Mouse (Mus musculus) erythroblast, embryonic 14.5 days (primary cell): ENCODE measurements at regions not wholly inside any gene's neighbourhood (a gene's known extent, or its start where the extent isn't known, plus 50 kb on each side); places are given as distances from the start of the nearest gene placed in this dataset.

ENCODE experiments used
- H3K27me3 ChIP-seq: 2 replicates; pipeline ENCODE4 v1.6.1; 2012; ENCODE audit warnings: inconsistent platforms; ENCODE audit not compliant: control insufficient read depth
- H3K36me3 ChIP-seq: 2 replicates; pipeline ENCODE4 v1.6.1; 2012; ENCODE audit warnings: mild to moderate bottlenecking, inconsistent platforms; ENCODE audit not compliant: control insufficient read depth
- H3K4me1 ChIP-seq: 2 replicates; pipeline ENCODE4 v1.6.1; 2012; ENCODE audit warnings: inconsistent platforms; ENCODE audit not compliant: control insufficient read depth
- H3K4me3 ChIP-seq: replicated peaks from 2 replicates; pipeline ENCODE3; 2012; ENCODE audit warnings: moderate library complexity, mild to moderate bottlenecking, inconsistent platforms
- H3K9me3 ChIP-seq: 2 replicates; pipeline ENCODE4 v1.6.1; 2012; ENCODE audit warnings: low read length, inconsistent platforms, mixed read lengths; ENCODE audit not compliant: control insufficient read depth
- GATA1 ChIP-seq: IDR thresholded peaks from 2 replicates; pipeline ENCODE4 v1.6.1; 2012; ENCODE audit warnings: low read length, inconsistent platforms, mixed read lengths
- TAL1 ChIP-seq: IDR thresholded peaks from 3 replicates; pipeline ENCODE4 v1.6.1; 2012; ENCODE audit warnings: low read length, inconsistent platforms, mixed read lengths

DNA sequence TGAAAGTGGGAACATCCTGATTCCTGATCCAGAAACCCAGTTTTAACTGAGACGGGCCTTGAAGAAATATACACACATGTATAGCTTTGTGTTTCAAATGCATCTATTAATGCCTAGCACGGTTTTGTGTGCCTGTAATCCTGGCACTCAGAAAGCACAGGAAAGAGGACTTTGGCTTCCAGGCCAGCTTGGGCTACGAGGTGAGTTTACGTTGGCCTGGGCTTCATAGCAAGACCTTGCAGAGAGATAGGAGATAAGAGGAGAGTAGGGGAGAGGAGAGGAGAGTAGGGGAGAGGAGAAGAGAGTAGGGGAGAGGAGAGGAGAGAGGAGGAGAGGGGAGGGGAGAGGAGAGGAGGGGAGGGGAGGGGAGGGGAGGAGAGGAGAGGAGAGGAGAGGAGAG is 234.9 kb upstream of the Klf4 start:
- no peaks in the 10 kb centered on the region for H3K4me1 ChIP-seq
- no peaks in the 10 kb centered on the region for H3K27me3 ChIP-seq
- no peak for TF ChIP-seq GATA1
- no peak for TF ChIP-seq TAL1
- no peak overlapping the region for H3K4me3 ChIP-seq
- H3K9me3 ChIP-seq: no peaks in the 10 kb centered on the region
- no peaks in the 10 kb centered on the region for H3K36me3 ChIP-seq

DNA sequence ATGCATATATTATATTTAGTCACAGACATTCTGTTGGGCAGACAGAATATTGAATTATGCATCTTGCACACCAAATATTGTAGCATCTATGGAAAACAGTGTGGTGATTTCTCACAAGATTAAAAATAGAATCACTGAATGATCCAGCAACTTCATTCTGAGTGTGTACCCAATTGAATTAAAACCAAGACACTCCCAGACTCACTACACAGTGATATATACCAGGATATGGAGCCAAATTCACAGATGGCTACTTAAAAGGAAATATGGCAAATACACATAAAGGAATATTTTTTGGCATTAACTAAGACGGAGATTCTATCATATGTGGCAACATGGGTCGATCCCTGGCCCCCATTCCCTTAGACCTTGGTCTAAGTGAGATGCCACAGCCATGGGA is 233.5 kb upstream of the Klf4 start:
- H3K4me1 ChIP-seq: no peaks in the 10 kb centered on the region
- H3K27me3 ChIP-seq: no peaks in the 10 kb centered on the region
- no peak overlapping the region for H3K4me3 ChIP-seq
- no peaks in the 10 kb centered on the region for H3K9me3 ChIP-seq
- H3K36me3 ChIP-seq: no peaks in the 10 kb centered on the region
- TF ChIP-seq TAL1 (no peak), GATA1 (no peak)

DNA sequence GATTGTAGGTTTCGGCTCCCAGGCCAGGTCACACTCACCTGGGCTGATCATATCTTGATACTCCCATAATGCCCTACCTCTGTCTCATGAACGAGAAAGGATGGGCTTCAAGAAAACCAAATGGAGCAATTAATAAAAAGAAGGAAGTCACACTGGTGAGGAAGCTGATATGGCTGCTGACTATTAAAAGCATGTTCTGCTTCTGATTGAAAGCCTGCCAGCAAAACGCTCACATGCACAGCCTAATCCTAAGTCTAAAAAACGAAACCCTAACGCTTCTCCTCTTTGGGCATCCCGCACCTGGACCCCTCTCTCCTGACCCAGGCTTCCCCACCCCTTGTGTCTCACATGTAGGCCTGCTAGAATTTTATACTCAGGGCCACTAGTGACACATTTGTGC is 230.8 kb upstream of the Klf4 start:
- Histone ChIP-seq H3K9me3 (no peaks in the 10 kb centered on the region), H3K4me3 (no peak overlapping the region), H3K27me3 (no peaks in the 10 kb centered on the region), H3K36me3 (no peaks in the 10 kb centered on the region), H3K4me1 (no peaks in the 10 kb centered on the region)
- TF ChIP-seq TAL1 (no peak), GATA1 (no peak)

DNA sequence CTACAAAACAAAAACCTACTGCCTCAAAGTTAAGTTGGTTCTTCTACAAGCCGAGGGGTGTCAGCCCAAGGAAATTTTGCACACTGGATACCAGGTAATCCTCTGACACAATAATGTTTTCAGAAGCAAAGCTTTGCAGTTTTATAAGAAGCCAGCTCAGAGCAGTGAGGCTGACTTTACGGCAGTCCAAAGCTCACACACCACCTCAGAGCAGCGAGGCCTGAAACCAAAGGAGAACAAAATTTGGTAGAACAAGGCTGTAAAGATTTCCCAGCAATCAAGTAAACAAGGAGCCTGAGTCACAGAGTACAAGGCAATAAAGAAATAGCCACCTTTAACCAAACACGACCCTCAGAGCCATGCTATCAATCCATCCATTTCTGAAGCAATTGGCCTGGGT is 230.1 kb upstream of the Klf4 start:
- no peaks in the 10 kb centered on the region for H3K36me3 ChIP-seq
- no peaks in the 10 kb centered on the region for H3K4me1 ChIP-seq
- H3K4me3 ChIP-seq: no peak overlapping the region
- no peaks in the 10 kb centered on the region for H3K27me3 ChIP-seq
- no peaks in the 10 kb centered on the region for H3K9me3 ChIP-seq
- no peak for TF ChIP-seq GATA1
- TF ChIP-seq TAL1: no peak

GRCm38 (mm10) chr4:55757148-55757927 is 225.1 kb upstream of the Klf4 start:
- Histone ChIP-seq H3K4me3 (no peak overlapping the region), H3K4me1 (no peaks in the 10 kb centered on the region), H3K9me3 (no peaks in the 10 kb centered on the region), H3K36me3 (no peaks in the 10 kb centered on the region), H3K27me3 (no peaks in the 10 kb centered on the region)
- TF ChIP-seq TAL1: no peak
- TF ChIP-seq GATA1: no peak

GRCm38 (mm10) chr4:55749949-55750600 is 217.8 kb upstream of the Klf4 start:
- no peaks in the 10 kb centered on the region for H3K36me3 ChIP-seq
- H3K4me3 ChIP-seq: no peak overlapping the region
- H3K9me3 ChIP-seq: no peaks in the 10 kb centered on the region
- H3K27me3 ChIP-seq: no peaks in the 10 kb centered on the region
- TF ChIP-seq GATA1 (no peak), TAL1 (no peak)
- H3K4me1 ChIP-seq: no peaks in the 10 kb centered on the region

GRCm38 (mm10) chr4:55741355-55741754 is 209.1 kb upstream of the Klf4 start:
- peaks cover 33% of the 10 kb centered on the region for H3K9me3 ChIP-seq
- H3K4me3 ChIP-seq: no peak overlapping the region
- H3K36me3 ChIP-seq: no peaks in the 10 kb centered on the region
- no peak for TF ChIP-seq GATA1
- no peak for TF ChIP-seq TAL1
- H3K27me3 ChIP-seq: no peaks in the 10 kb centered on the region
- H3K4me1 ChIP-seq: no peaks in the 10 kb centered on the region

GRCm38 (mm10) chr4:55740062-55740461 is 207.8 kb upstream of the Klf4 start:
- H3K4me3 ChIP-seq: no peak overlapping the region
- peaks cover 33% of the 10 kb centered on the region for H3K9me3 ChIP-seq
- H3K36me3 ChIP-seq: no peaks in the 10 kb centered on the region
- TF ChIP-seq TAL1 (no peak), GATA1 (no peak)
- H3K4me1 ChIP-seq: no peaks in the 10 kb centered on the region
- no peaks in the 10 kb centered on the region for H3K27me3 ChIP-seq

DNA sequence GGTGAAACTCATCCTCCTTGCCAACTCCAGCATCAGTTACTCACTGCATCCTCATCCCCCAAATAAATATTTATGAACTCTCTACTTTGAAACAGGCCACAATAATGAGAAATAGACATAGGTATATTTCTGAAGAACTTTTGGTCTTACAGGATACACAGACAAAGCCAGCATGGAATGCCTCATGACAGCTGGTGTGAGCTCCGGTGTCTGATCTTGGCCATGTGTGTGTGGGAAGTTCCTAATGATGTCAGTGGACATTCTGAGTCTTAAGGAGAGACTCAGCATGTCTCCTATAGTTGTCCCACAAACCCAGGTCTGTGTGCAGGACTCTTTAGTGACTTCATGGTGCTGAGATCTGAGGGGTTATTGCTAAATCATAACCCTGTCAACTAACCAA is 206.4 kb upstream of the Klf4 start:
- no peak overlapping the region for H3K4me3 ChIP-seq
- TF ChIP-seq GATA1: no peak
- no peak for TF ChIP-seq TAL1
- peaks cover 25% of the 10 kb centered on the region for H3K9me3 ChIP-seq
- no peaks in the 10 kb centered on the region for H3K27me3 ChIP-seq
- H3K36me3 ChIP-seq: no peaks in the 10 kb centered on the region
- H3K4me1 ChIP-seq: no peaks in the 10 kb centered on the region

DNA sequence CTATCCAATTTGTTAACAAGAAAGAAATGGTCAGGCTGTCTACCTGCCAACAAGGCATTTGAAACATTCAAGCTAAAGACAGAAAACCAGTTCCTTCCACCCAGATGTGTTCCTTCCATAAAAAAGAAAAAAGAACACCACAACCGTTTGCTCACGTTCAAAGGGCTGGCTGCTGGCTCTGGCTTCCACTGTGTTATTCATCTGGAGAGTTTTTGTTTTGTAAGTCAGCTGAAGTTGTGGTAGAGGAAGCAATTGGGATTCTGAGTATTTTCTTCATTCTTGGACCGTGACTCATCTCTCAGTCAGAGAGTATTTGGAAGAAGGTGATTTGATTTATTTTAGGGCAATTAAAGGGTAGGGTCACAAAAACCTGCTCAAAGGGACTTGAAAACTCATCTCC is 203.2 kb upstream of the Klf4 start:
- H3K4me1 ChIP-seq: no peaks in the 10 kb centered on the region
- no peaks in the 10 kb centered on the region for H3K27me3 ChIP-seq
- TF ChIP-seq TAL1: no peak
- no peak for TF ChIP-seq GATA1
- H3K4me3 ChIP-seq: no peak overlapping the region
- no peaks in the 10 kb centered on the region for H3K36me3 ChIP-seq
- peaks cover 9% of the 10 kb centered on the region; the same call in 1 of the 2 replicates for H3K9me3 ChIP-seq
